Mouse (Mus musculus): ENCODE results near the gene Ripor1.
A peak's percentile ranks its signal among the peaks of the same experiment; 100 is the strongest.

Ripor1 gene

DNA sequence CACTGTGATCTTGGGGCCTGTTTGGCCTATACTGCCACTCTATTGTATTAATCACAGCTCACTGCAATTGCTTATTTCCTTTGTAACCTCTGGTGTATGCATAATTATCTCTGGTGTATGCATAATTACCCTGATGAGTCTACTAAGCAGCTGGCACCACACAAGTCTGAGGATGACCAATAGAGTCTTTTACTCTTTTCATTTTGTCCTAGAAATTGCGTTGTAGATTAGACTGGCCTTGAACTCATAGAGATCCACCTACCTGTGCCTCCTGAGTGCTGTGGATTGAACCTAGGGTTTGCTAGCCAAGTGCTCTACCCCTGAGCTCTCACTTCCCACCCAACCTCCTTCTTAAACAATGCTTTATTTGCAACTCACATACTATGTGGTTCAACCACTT, 21.0 kb downstream of the Ripor1 start:
- DNase-seq (ENCODE audit: low read depth, low spot score) = no peak

DNA sequence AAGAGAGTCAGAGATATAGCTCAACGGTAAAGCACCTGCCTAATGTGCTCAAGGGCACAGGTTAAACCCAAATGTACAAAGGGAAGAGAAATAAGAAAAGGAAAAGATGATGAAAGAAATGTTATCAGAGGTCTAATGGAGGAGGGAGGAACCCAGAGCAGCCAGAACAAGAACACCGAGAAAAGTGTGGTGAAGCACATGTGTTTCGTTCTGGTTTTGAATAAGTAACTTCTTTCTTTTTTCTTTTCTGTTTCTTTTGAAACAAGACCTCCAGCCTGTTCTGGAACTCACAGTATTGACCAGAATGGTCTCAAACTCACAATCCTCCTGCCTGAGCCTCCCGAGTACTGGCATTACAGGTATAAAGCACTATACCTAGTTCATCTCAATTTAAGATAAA, 24.3 kb downstream of the Ripor1 start:
- no peak for DNase-seq (ENCODE audit: low read depth, low spot score)

- DNase-seq (ENCODE audit: low read depth, low spot score) = no peak
Observed at GRCm38 (mm10) chr8:105634771-105635458, 29.9 kb downstream of the Ripor1 start.

DNA sequence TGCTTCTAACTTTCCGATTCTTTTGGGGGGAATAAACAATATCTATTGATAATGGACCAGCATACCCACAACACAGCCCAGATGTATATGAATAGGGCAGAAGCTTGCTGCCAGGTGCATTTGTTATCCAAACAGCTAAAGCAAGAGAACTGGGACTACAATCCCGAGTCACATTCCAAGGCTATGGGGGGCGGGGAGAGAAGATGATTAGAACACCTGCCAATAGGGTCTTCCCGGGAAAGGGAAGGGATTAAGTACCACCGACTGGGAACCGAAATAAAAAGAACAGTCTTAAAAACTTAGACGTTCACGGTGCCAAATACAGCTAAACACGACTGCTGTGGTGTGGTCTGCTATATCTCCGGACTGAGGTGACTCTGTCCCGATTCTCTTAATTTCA, 30.4 kb downstream of the Ripor1 start:
- DNase-seq (ENCODE audit: low read depth, low spot score) = no peak

GRCm38 (mm10) chr8:105636018-105636962, 31.2 kb downstream of the Ripor1 start, which contains the start of gene Ctcf:
TSS of gene Ctcf (plus strand) at chr8:105636568.
- DNase-seq (ENCODE audit: low read depth, low spot score) = peak; percentile 96

- peak; percentile 74 for DNase-seq (ENCODE audit: low read depth, low spot score)
Observed at GRCm38 (mm10) chr8:105636963-105637510, 32.0 kb downstream of the Ripor1 start, which contains the start of gene Agrp. TSS of gene Agrp (minus strand) at chr8:105637393.

DNA sequence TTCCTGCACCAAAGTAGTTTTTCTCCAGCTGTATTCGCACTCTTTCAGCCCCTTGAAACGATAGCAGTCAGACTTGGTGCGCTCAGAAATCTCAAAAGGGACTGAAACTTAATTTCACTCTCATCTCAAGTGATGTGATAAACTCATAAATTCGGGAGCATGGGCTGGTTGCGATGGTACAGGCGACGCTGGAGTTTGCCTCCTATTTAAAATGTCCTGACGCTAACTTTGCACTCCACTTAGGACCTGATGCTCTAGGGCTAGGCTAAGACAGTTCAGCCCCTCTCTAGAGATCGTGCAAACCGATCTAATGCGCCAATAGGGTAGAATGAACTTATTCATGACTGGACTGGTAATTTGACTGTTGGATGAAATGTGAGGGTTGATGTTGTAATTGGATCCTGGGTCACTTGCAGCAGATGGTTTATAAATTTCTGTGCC, 32.6 kb downstream of the Ripor1 start:
- DNase-seq (ENCODE audit: low read depth, low spot score) = no peak

DNA sequence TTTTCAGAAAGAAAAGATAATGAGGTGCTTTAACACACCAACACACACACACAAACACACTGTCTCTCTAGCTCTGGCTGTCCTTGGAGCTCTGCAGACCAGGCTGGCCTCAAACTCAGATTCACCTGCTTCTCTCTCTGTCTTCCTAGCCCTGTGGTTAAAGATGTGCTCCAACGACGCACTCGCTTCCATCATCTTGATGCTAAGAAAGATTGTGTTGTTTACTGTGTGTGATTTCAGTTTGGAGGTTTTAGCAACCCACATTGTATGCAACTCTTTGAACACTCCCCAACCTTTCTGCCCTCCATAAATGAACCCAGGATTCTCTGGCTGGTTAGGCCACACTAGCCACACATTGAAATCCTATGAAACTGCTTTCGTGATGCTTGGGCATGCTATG, 33.5 kb downstream of the Ripor1 start:
- no peak for DNase-seq (ENCODE audit: low read depth, low spot score)

- no peak for DNase-seq (ENCODE audit: low read depth, low spot score)
Observed at GRCm38 (mm10) chr8:105639835-105640234, 34.8 kb downstream of the Ripor1 start.

DNA sequence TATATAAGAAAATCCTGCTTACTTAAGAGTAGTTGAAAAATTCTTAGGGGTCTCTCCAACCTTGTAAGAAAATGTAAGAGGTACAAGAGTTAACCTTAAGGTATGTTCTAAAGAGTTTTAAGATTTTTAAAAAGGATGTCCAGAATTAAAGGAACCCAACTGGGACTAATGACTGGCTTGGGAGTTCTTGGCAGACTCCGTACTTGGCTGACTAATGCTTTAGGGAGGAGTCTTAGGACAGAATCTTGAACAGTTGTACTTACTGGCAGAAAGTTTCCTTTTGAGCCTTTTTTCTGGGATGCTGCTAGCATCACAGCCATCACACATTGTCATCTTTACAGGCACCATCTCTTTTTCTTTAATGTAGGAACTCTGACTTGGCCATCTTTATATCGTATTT, 35.5 kb downstream of the Ripor1 start:
- DNase-seq (ENCODE audit: low read depth, low spot score) = peak; percentile 51

- DNase-seq (ENCODE audit: low read depth, low spot score) = no peak
Observed at GRCm38 (mm10) chr8:105645205-105645604, 40.1 kb downstream of the Ripor1 start.

GRCm38 (mm10) chr8:105648929-105649328, 43.9 kb downstream of the Ripor1 start:
- no peak for DNase-seq (ENCODE audit: low read depth, low spot score)

GRCm38 (mm10) chr8:105657641-105658040, 52.6 kb downstream of the Ripor1 start:
- no peak for DNase-seq (ENCODE audit: low read depth, low spot score)

- peak; percentile 70 for DNase-seq (ENCODE audit: low read depth, low spot score)
Observed at GRCm38 (mm10) chr8:105661167-105661566, 56.1 kb downstream of the Ripor1 start.

Measured in brain, adult 2 months (tissue).